Mouse (Mus musculus) MEL (cell line): ENCODE measurements at regions not wholly inside any gene's neighbourhood (a gene's known extent, or its start where the extent isn't known, plus 50 kb on each side); places are given as distances from the start of the nearest gene placed in this dataset.

Source experiments
- DNase-seq: peaks from one replicate; pipeline ENCODE4 v3.0.0; 2011; ENCODE audit warnings: low read depth, low spot score
- H3K27ac ChIP-seq: 2 replicates; pipeline ENCODE4 v1.5.1; 2012; ENCODE audit warnings: low read depth, mild to moderate bottlenecking, control low read depth, low read length, moderate library complexity; ENCODE audit not compliant: control insufficient read depth
- H3K27me3 ChIP-seq, 2 experiments: fragments of 150-350 bp in 1 of 2; sonication (generic) in 1 of 2; 2 replicates each; pipeline ENCODE4 v1.6.1; 2012; ENCODE audit warnings: low read length in 2 of 2, mild to moderate bottlenecking in 2 of 2, improper control_type of control experiment in 1 of 2, moderate library complexity in 1 of 2; ENCODE audit not compliant: insufficient read depth in 2 of 2, control insufficient read depth in 1 of 2
- H3K36me3 ChIP-seq, 2 experiments: 2 replicates each; pipeline ENCODE4 v1.6.1; 2012 to 2014; ENCODE audit warnings: low read length in 2 of 2, improper control_type of control experiment in 1 of 2, inconsistent platforms in 1 of 2, mild to moderate bottlenecking in 1 of 2; ENCODE audit not compliant: insufficient read depth in 2 of 2, control insufficient read depth in 1 of 2
- H3K4me1 ChIP-seq, 2 experiments: fragments of 150-350 bp in 1 of 2; sonication (generic) in 1 of 2; 2 replicates each; pipeline ENCODE4 v1.6.1; 2012; ENCODE audit warnings: low read length in 2 of 2, improper control_type of control experiment in 1 of 2, mild to moderate bottlenecking in 1 of 2; ENCODE audit not compliant: insufficient read depth in 2 of 2, control insufficient read depth in 1 of 2
- H3K4me3 ChIP-seq, 2 experiments: fragments of 150-350 bp in 1 of 2; sonication (generic) in 1 of 2; 2 replicates each; pipeline ENCODE4 v1.5.1; 2012; ENCODE audit warnings: low read depth in 2 of 2, low read length in 2 of 2, mild to moderate bottlenecking in 2 of 2, moderate library complexity in 2 of 2, control low read depth in 1 of 2, improper control_type of control experiment in 1 of 2; ENCODE audit not compliant: control insufficient read depth in 1 of 2, insufficient read depth in 1 of 2
- H3K79me2 ChIP-seq: 2 replicates; pipeline ENCODE4 v1.6.1; 2012; ENCODE audit warnings: mild to moderate bottlenecking, low read length, moderate library complexity; ENCODE audit not compliant: control insufficient read depth, poor library complexity, insufficient read depth
- H3K9ac ChIP-seq: 2 replicates; pipeline ENCODE4 v1.6.1; 2012; ENCODE audit warnings: low read depth, mild to moderate bottlenecking, control low read depth, low read length, moderate library complexity; ENCODE audit not compliant: control insufficient read depth, poor library complexity, severe bottlenecking
- H3K9me3 ChIP-seq: fragments of 150-350 bp; sonication (generic); replicated peaks from 2 replicates; pipeline ENCODE4 v1.6.1; 2012; ENCODE audit warnings: mild to moderate bottlenecking, low read length, improper control_type of control experiment, moderate library complexity; ENCODE audit not compliant: insufficient read depth
- CHD1 ChIP-seq: IDR thresholded peaks from 2 replicates; pipeline ENCODE4 v1.6.1; 2012; ENCODE audit warnings: low read depth, mild to moderate bottlenecking, inconsistent platforms, low read length, improper control_type of control experiment
- CHD2 ChIP-seq: IDR thresholded peaks from 2 replicates; pipeline ENCODE4 v1.6.1; 2011; ENCODE audit warnings: low read length, improper control_type of control experiment
- CTCF ChIP-seq, 3 experiments: IDR thresholded peaks in 2 of 3; conservative IDR thresholded peaks in 1 of 3; 2 replicates each; pipeline ENCODE4 v1.5.1; 2011 to 2012; ENCODE audit warnings: low read length in 3 of 3, low read depth in 2 of 3, mild to moderate bottlenecking in 2 of 3, improper control_type of control experiment in 1 of 3, inconsistent platforms in 1 of 3, mixed read lengths in 1 of 3, moderate library complexity in 1 of 3; ENCODE audit not compliant: control insufficient read depth in 1 of 3, insufficient read depth in 1 of 3, poor library complexity in 1 of 3, severe bottlenecking in 1 of 3
- E2F4 ChIP-seq: IDR thresholded peaks from 2 replicates; pipeline ENCODE4 v1.6.1; 2011; ENCODE audit warnings: low read depth, low read length, improper control_type of control experiment, borderline replicate concordance
- EP300 ChIP-seq, 2 experiments: IDR thresholded peaks; 2 replicates each; pipeline ENCODE4 v1.6.1; 2011; ENCODE audit warnings: improper control_type of control experiment in 2 of 2, low read length in 2 of 2, low read depth in 1 of 2, mild to moderate bottlenecking in 1 of 2
- ETS1 ChIP-seq: IDR thresholded peaks from 2 replicates; pipeline ENCODE4 v1.6.1; 2012; ENCODE audit warnings: low read depth, mild to moderate bottlenecking, inconsistent platforms, low read length, improper control_type of control experiment, moderate library complexity
- GATA1 ChIP-seq: IDR thresholded peaks from 2 replicates; pipeline ENCODE4 v1.6.1; 2011; ENCODE audit warnings: low read depth, low read length, improper control_type of control experiment
- JUND ChIP-seq: IDR thresholded peaks from 2 replicates; pipeline ENCODE4 v1.6.1; 2011; ENCODE audit warnings: low read depth, mild to moderate bottlenecking, improper control_type of control experiment, low read length
- KAT2A ChIP-seq: conservative IDR thresholded peaks from 2 replicates; pipeline ENCODE4 v1.6.1; 2012; ENCODE audit warnings: low read depth, low read length, improper control_type of control experiment, inconsistent platforms
- MAFK ChIP-seq: IDR thresholded peaks from 2 replicates; pipeline ENCODE4 v1.6.1; 2011; ENCODE audit warnings: low read depth, mild to moderate bottlenecking, low read length, improper control_type of control experiment, borderline replicate concordance
- MAX ChIP-seq: IDR thresholded peaks from 2 replicates; pipeline ENCODE4 v1.6.1; 2011; ENCODE audit warnings: low read length, improper control_type of control experiment
- MEF2A ChIP-seq: IDR thresholded peaks from 2 replicates; pipeline ENCODE4 v1.6.1; 2014; ENCODE audit warnings: low read depth, mild to moderate bottlenecking, inconsistent platforms, low read length, improper control_type of control experiment; ENCODE audit not compliant: poor library complexity, insufficient replicate concordance, severe bottlenecking; ENCODE audit errors: extremely low read depth
- MXI1 ChIP-seq: IDR thresholded peaks from 2 replicates; pipeline ENCODE4 v1.6.1; 2011; ENCODE audit warnings: mild to moderate bottlenecking, low read depth, low read length, improper control_type of control experiment
- MYB ChIP-seq: IDR thresholded peaks from 2 replicates; pipeline ENCODE4 v1.6.1; 2011; ENCODE audit warnings: mild to moderate bottlenecking, low read depth, low read length, improper control_type of control experiment
- MYC ChIP-seq: IDR thresholded peaks from 2 replicates; pipeline ENCODE4 v1.6.1; 2011; ENCODE audit warnings: low read depth, mild to moderate bottlenecking, low read length, improper control_type of control experiment, moderate library complexity
- NELFE ChIP-seq: IDR thresholded peaks from 2 replicates; pipeline ENCODE4 v1.6.1; 2011; ENCODE audit warnings: low read depth, low read length, improper control_type of control experiment
- NRF1 ChIP-seq: IDR thresholded peaks from 2 replicates; pipeline ENCODE4 v1.6.1; 2014; ENCODE audit warnings: low read depth, mild to moderate bottlenecking, inconsistent platforms, low read length, improper control_type of control experiment, moderate library complexity; ENCODE audit not compliant: poor library complexity, insufficient read depth, severe bottlenecking
- POLR2AphosphoS2 ChIP-seq: IDR thresholded peaks from 2 replicates; pipeline ENCODE4 v1.6.1; 2011; ENCODE audit warnings: low read length, improper control_type of control experiment
- POLR2AphosphoS5 ChIP-seq: IDR thresholded peaks from 2 replicates; pipeline ENCODE4 v1.6.1; 2012; ENCODE audit warnings: low read depth, borderline replicate concordance, mild to moderate bottlenecking, inconsistent platforms, low read length, moderate library complexity, mixed read lengths
- RAD21 ChIP-seq: IDR thresholded peaks from 2 replicates; pipeline ENCODE4 v1.6.1; 2011; ENCODE audit warnings: mild to moderate bottlenecking, low read depth, low read length, improper control_type of control experiment
- RCOR1 ChIP-seq: IDR thresholded peaks from 2 replicates; pipeline ENCODE4 v1.6.1; 2012; ENCODE audit warnings: low read depth, mild to moderate bottlenecking, inconsistent platforms, low read length, improper control_type of control experiment
- SIN3A ChIP-seq: IDR thresholded peaks from 2 replicates; pipeline ENCODE4 v1.6.1; 2012; ENCODE audit warnings: low read length, improper control_type of control experiment, inconsistent platforms
- SMC3 ChIP-seq: IDR thresholded peaks from 2 replicates; pipeline ENCODE4 v1.6.1; 2011; ENCODE audit warnings: low read depth, low read length, improper control_type of control experiment
- TAL1 ChIP-seq: IDR thresholded peaks from 2 replicates; pipeline ENCODE4 v1.6.1; 2012; ENCODE audit warnings: mild to moderate bottlenecking, inconsistent platforms, low read length, moderate library complexity, mixed read lengths
- TBP ChIP-seq: IDR thresholded peaks from 2 replicates; pipeline ENCODE4 v1.8.0; 2011; ENCODE audit warnings: low read depth, low read length, improper control_type of control experiment
- UBTF ChIP-seq: IDR thresholded peaks from 2 replicates; pipeline ENCODE4 v1.6.1; 2012; ENCODE audit warnings: low read depth, mild to moderate bottlenecking, inconsistent platforms, low read length, improper control_type of control experiment, moderate library complexity, borderline replicate concordance; ENCODE audit not compliant: insufficient read depth
- USF1 ChIP-seq: IDR thresholded peaks from 2 replicates; pipeline ENCODE4 v1.6.1; 2014; ENCODE audit warnings: low read depth, mild to moderate bottlenecking, inconsistent platforms, low read length, improper control_type of control experiment, moderate library complexity
- USF2 ChIP-seq, 2 experiments: IDR thresholded peaks; 2 replicates each; pipeline ENCODE4 v1.6.1; 2011 to 2012; ENCODE audit warnings: improper control_type of control experiment in 2 of 2, low read length in 2 of 2, borderline replicate concordance in 1 of 2, inconsistent platforms in 1 of 2, low read depth in 1 of 2, mild to moderate bottlenecking in 1 of 2; ENCODE audit not compliant: insufficient read depth in 1 of 2
- ZMIZ1 ChIP-seq: IDR thresholded peaks from 2 replicates; pipeline ENCODE4 v1.6.1; 2012; ENCODE audit warnings: low read depth, mild to moderate bottlenecking, inconsistent platforms, low read length, improper control_type of control experiment, moderate library complexity
- ZNF384 ChIP-seq: IDR thresholded peaks from 2 replicates; pipeline ENCODE4 v1.6.1; 2012; ENCODE audit warnings: low read depth, mild to moderate bottlenecking, inconsistent platforms, low read length, improper control_type of control experiment

- no peaks in the 10 kb centered on the region for H3K4me1 ChIP-seq
- H3K9me3 ChIP-seq = no peaks in the 10 kb centered on the region
- no peak for TF ChIP-seq GATA1
- no peak for TF ChIP-seq UBTF
- TF ChIP-seq MAFK = no peak
- no peak for TF ChIP-seq CTCF (IDR thresholded peaks at IDR 0.05 in 2 of 3, conservative IDR thresholded peaks at IDR 0.05 in 1 of 3; ENCODE audit: control insufficient read depth in 1 of 3, insufficient read depth in 1 of 3, low read depth in 2 of 3, low read length in 3 of 3, poor library complexity in 1 of 3, severe bottlenecking in 1 of 3)
- TF ChIP-seq CHD2 = no peak
- no peak for TF ChIP-seq MXI1
- no peak for TF ChIP-seq NELFE
- TF ChIP-seq POLR2AphosphoS2 = no peak
- no peak for TF ChIP-seq RCOR1
- TF ChIP-seq RAD21 = no peak
- no peak for TF ChIP-seq TAL1
- no peak for TF ChIP-seq ZNF384
- no peak for TF ChIP-seq TBP
- no peak for TF ChIP-seq E2F4
- no peak for TF ChIP-seq MAX
- no peak for TF ChIP-seq USF1
- no peak for TF ChIP-seq SMC3
- no peak for TF ChIP-seq MYB
- no peak for TF ChIP-seq ETS1
- TF ChIP-seq EP300 (IDR thresholded peaks at IDR 0.05; ENCODE audit: low read depth in 1 of 2, low read length in 2 of 2) = no peak
- no peak overlapping the region for H3K9ac ChIP-seq
- H3K36me3 ChIP-seq = no peaks in the 10 kb centered on the region
- no peak overlapping the region for H3K27ac ChIP-seq
- H3K27me3 ChIP-seq = no peaks in the 10 kb centered on the region
- H3K79me2 ChIP-seq = no peaks in the 10 kb centered on the region
- no peak overlapping the region for H3K4me3 ChIP-seq
- no peak for DNase-seq
These were observed 1174.5 kb upstream of the Tenm2 start for GRCm38 (mm10) chr11:38410302-38410701.

DNA sequence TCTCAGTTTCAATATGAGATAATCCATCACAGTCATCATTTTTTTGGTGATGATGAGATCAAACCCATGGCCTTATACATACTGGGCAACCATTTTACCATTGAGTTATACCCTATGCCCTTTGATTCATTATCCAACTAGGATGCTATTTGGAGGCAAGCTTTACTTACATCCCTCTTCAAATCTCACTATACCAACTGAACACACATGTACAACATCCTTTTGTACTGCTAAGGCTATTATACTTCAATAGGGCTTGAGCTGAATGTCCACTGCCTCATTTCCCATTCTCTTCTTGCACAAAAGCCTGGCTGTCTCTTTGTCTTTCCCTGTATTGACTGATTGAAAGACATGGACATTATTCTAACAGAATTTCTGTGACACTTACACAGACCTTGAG is 1162.0 kb upstream of the Tenm2 start:
- H3K79me2 ChIP-seq = no peaks in the 10 kb centered on the region
- no peak for TF ChIP-seq ZMIZ1
- no peak for TF ChIP-seq CHD1
- TF ChIP-seq USF2 (IDR thresholded peaks at IDR 0.05; ENCODE audit: borderline replicate concordance in 1 of 2, insufficient read depth in 1 of 2, low read depth in 1 of 2, low read length in 2 of 2) = no peak
- no peak for TF ChIP-seq MYC
- TF ChIP-seq POLR2AphosphoS5 = no peak
- TF ChIP-seq CTCF (IDR thresholded peaks at IDR 0.05 in 2 of 3, conservative IDR thresholded peaks at IDR 0.05 in 1 of 3; ENCODE audit: control insufficient read depth in 1 of 3, insufficient read depth in 1 of 3, low read depth in 2 of 3, low read length in 3 of 3, poor library complexity in 1 of 3, severe bottlenecking in 1 of 3) = no peak
- no peak for TF ChIP-seq TBP
- no peak for TF ChIP-seq MXI1
- no peak for TF ChIP-seq JUND
- no peak for TF ChIP-seq MEF2A
- TF ChIP-seq NRF1 = no peak
- no peak for TF ChIP-seq MAFK
- TF ChIP-seq RAD21 = no peak
- no peak for TF ChIP-seq SIN3A
- no peak for TF ChIP-seq KAT2A
- TF ChIP-seq TAL1 = no peak
- TF ChIP-seq CHD2 = no peak
- TF ChIP-seq MYB = no peak
- TF ChIP-seq, all 39 proteins: peak for 0
- H3K4me3 ChIP-seq = no peak overlapping the region
- no peak overlapping the region for H3K9ac ChIP-seq
- no peaks in the 10 kb centered on the region for H3K36me3 ChIP-seq
- H3K4me1 ChIP-seq = no peaks in the 10 kb centered on the region
- no peaks in the 10 kb centered on the region for H3K9me3 ChIP-seq
- H3K27ac ChIP-seq = no peak overlapping the region
- no peak for DNase-seq
- no peaks in the 10 kb centered on the region for H3K27me3 ChIP-seq
